Comparison of ENCODE assay signal across 13 mouse cellular contexts in the genomic region with DNA sequence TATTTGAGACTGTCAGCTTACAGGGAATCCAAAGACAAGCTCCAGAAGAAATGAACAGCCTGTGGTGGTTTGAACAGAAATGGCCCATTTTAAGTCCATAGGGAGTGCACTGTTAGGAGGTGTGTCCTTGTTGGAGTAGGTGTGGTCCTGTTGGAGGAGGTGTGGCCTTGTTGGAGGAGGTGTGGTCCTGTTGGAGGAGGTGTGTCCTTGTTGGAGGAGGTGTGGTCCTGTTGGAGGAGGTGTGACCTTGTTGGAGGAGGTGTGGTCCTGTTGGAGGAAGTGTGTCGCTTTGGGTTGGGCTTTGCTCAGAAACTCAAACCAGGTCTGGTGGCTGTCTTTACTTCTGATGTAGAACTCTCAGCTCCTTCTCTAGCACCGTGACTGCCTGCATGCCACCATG. TPM values are rescaled to one million over a fixed set of nuclear protein-coding genes. Genes with fewer than 3 reads are reported as not detected.
DNase-seq lines count a peak whose midpoint lies in the region; ATAC-seq and TF ChIP-seq lines count a peak whose summit lies in the region.
"Had no signal": no experiment of that assay in that cellular context is flagged by ENCODE, and none has a peak within 500 bp of the region (broad histone marks: within the 10 kb centered on the region; RNA-seq: fewer than 3 reads in every experiment).

No protein-coding gene starts in this region.

- H3K4me3 ChIP-seq in MEL (ENCODE audit: control insufficient read depth in 1 of 2, insufficient read depth in 1 of 2, low read depth in 2 of 2, low read length in 2 of 2) = no peak overlapping the region
- H3K4me3 ChIP-seq in liver, postnatal 0 days (ENCODE audit: low read depth, low read length) = no peak overlapping the region
- no peak overlapping the region for H3K4me3 ChIP-seq in stomach, embryonic 15.5 days (replicated peaks)
- no peak overlapping the region for H3K4me3 ChIP-seq in kidney, embryonic 16.5 days (ENCODE audit: low read length)
- no peak overlapping the region for H3K4me3 ChIP-seq in hindbrain, embryonic 14.5 days (replicated peaks; ENCODE audit: low read length)
- no peak overlapping the region for H3K4me3 ChIP-seq in limb, embryonic 10.5 days
- H3K4me3 ChIP-seq: embryonic facial prominence, embryonic 13.5 days; limb, embryonic 15.5 days had no signal

- TF ChIP-seq CTCF in MEL (IDR thresholded peaks at IDR 0.05 in 2 of 3, conservative IDR thresholded peaks at IDR 0.05 in 1 of 3; ENCODE audit: control insufficient read depth in 1 of 3, insufficient read depth in 1 of 3, low read depth in 2 of 3, low read length in 3 of 3, poor library complexity in 1 of 3, severe bottlenecking in 1 of 3) = no peak
- TF ChIP-seq CTCF in liver, postnatal 0 days (IDR thresholded peaks at IDR 0.05; ENCODE audit: low read depth) = no peak

- WGBS in liver, postnatal 0 days (ENCODE audit: insufficient replicate concordance) = 31% methylated on average over 2 of the region's 2 CpGs
- 24% methylated on average over 2 of the region's 2 CpGs for WGBS in stomach, embryonic 15.5 days
- WGBS in kidney, embryonic 16.5 days = 38% methylated on average over 2 of the region's 2 CpGs
- WGBS in hindbrain, embryonic 14.5 days = 57% methylated on average over 2 of the region's 2 CpGs
- 36% methylated on average over 2 of the region's 2 CpGs for WGBS in limb, embryonic 10.5 days

- H3K27ac ChIP-seq in MEL (ENCODE audit: control insufficient read depth, low read depth, low read length) = no peak overlapping the region
- no peak overlapping the region for H3K27ac ChIP-seq in liver, postnatal 0 days (ENCODE audit: low read depth)
- no peak overlapping the region for H3K27ac ChIP-seq in stomach, embryonic 15.5 days
- no peak overlapping the region for H3K27ac ChIP-seq in kidney, embryonic 16.5 days (ENCODE audit: low read length)
- H3K27ac ChIP-seq in hindbrain, embryonic 14.5 days = no peak overlapping the region
- no peak overlapping the region for H3K27ac ChIP-seq in limb, embryonic 10.5 days
- H3K27ac ChIP-seq: embryonic facial prominence, embryonic 13.5 days; limb, embryonic 15.5 days had no signal

- peak; percentile 80 for DNase-seq in MEL (ENCODE audit: low read depth, low spot score)
- peak; percentile 62 for DNase-seq in liver, postnatal 0 days
- no peak for DNase-seq in hindbrain, embryonic 14.5 days (ENCODE audit: low spot score)
- no peak for DNase-seq in limb, embryonic 10.5 days (ENCODE audit: low spot score)
- DNase-seq: cerebellum, adult 2 months; gastrocnemius, postnatal 14 days; heart, postnatal 4 days; midbrain, embryonic 14.5 days had no signal

- TF ChIP-seq POLR2A in MEL (IDR thresholded peaks at IDR 0.05; ENCODE audit: control insufficient read depth in 1 of 2, insufficient read depth in 1 of 2, low read depth in 1 of 2, low read length in 2 of 2, poor library complexity in 1 of 2) = no peak

- H3K9me3 ChIP-seq in MEL (replicated peaks; ENCODE audit: insufficient read depth, low read length) = no peaks in the 10 kb centered on the region
- no peaks in the 10 kb centered on the region for H3K9me3 ChIP-seq in liver, postnatal 0 days (ENCODE audit: low read length)
- no peaks in the 10 kb centered on the region for H3K9me3 ChIP-seq in stomach, embryonic 15.5 days
- no peaks in the 10 kb centered on the region for H3K9me3 ChIP-seq in kidney, embryonic 16.5 days (ENCODE audit: low read length)
- H3K9me3 ChIP-seq in hindbrain, embryonic 14.5 days (ENCODE audit: control insufficient read depth, low read length) = no peaks in the 10 kb centered on the region
- no peaks in the 10 kb centered on the region for H3K9me3 ChIP-seq in limb, embryonic 10.5 days (replicated peaks)
- H3K9me3 ChIP-seq: embryonic facial prominence, embryonic 13.5 days; limb, embryonic 15.5 days had no signal

- no peaks in the 10 kb centered on the region for H3K27me3 ChIP-seq in MEL (ENCODE audit: control insufficient read depth in 1 of 2, insufficient read depth in 2 of 2, low read length in 2 of 2)
- no peaks in the 10 kb centered on the region for H3K27me3 ChIP-seq in liver, postnatal 0 days (ENCODE audit: insufficient read depth, low read length)
- no peaks in the 10 kb centered on the region for H3K27me3 ChIP-seq in stomach, embryonic 15.5 days (replicated peaks)
- no peaks in the 10 kb centered on the region for H3K27me3 ChIP-seq in kidney, embryonic 16.5 days (ENCODE audit: insufficient read depth, low read length)
- no peaks in the 10 kb centered on the region for H3K27me3 ChIP-seq in hindbrain, embryonic 14.5 days (ENCODE audit: control insufficient read depth, insufficient read depth, low read length)
- no peaks in the 10 kb centered on the region for H3K27me3 ChIP-seq in limb, embryonic 10.5 days (ENCODE audit: low read depth, poor library complexity, severe bottlenecking)
- H3K27me3 ChIP-seq: limb, embryonic 15.5 days had no signal

- no peak overlapping the region for H3K9ac ChIP-seq in MEL (ENCODE audit: control insufficient read depth, low read depth, low read length, poor library complexity, severe bottlenecking)
- H3K9ac ChIP-seq in liver, postnatal 0 days (replicated peaks) = no peak overlapping the region
- no peak overlapping the region for H3K9ac ChIP-seq in stomach, embryonic 15.5 days
- no peak overlapping the region for H3K9ac ChIP-seq in kidney, embryonic 16.5 days (replicated peaks; ENCODE audit: low read length)
- no peak overlapping the region for H3K9ac ChIP-seq in hindbrain, embryonic 14.5 days
- H3K9ac ChIP-seq: embryonic facial prominence, embryonic 13.5 days; limb, embryonic 15.5 days had no signal

- TF ChIP-seq RAD21 in MEL (IDR thresholded peaks at IDR 0.05; ENCODE audit: low read depth, low read length) = no peak

- peaks cover 0 to 5% of the 10 kb centered on the region in 2 experiments; a peak in 2 of 4 replicates for H3K4me1 ChIP-seq in MEL (ENCODE audit: control insufficient read depth in 1 of 2, insufficient read depth in 2 of 2, low read length in 2 of 2)
- 0 out of 2 replicates have a peak, but pooled peaks cover 5% of the 10 kb centered on the region for H3K4me1 ChIP-seq in liver, postnatal 0 days (ENCODE audit: insufficient read depth)
- no peaks in the 10 kb centered on the region for H3K4me1 ChIP-seq in stomach, embryonic 15.5 days
- H3K4me1 ChIP-seq in kidney, embryonic 16.5 days (ENCODE audit: insufficient read depth, low read length) = peaks cover 5% of the 10 kb centered on the region; the same call in 1 of the 2 replicates
- peaks cover 6% of the 10 kb centered on the region; the same call in 1 of the 2 replicates for H3K4me1 ChIP-seq in hindbrain, embryonic 14.5 days (replicated peaks; ENCODE audit: control insufficient read depth, insufficient read depth, low read length)
- peaks cover 7% of the 10 kb centered on the region; the same call in 1 of the 2 replicates for H3K4me1 ChIP-seq in limb, embryonic 10.5 days
- H3K4me1 ChIP-seq: limb, embryonic 15.5 days had no signal

- ATAC-seq in erythroid progenitor cell, adult 5-6 weeks (replicated peaks; ENCODE audit: low FRiP score, poor library complexity, severe bottlenecking) = peak; percentile 84
- peak; percentile 91 for ATAC-seq in liver, postnatal 0 days
- ATAC-seq in stomach, embryonic 15.5 days (ENCODE audit: insufficient read depth, low FRiP score, low read depth) = peak; percentile 50; the same call in 1 of the 2 replicates
- ATAC-seq in kidney, embryonic 16.5 days (ENCODE audit: low FRiP score, low TSS enrichment) = no peak
- no peak for ATAC-seq in hindbrain, embryonic 14.5 days (ENCODE audit: low FRiP score)

- H3K4me2 ChIP-seq in liver, postnatal 0 days (ENCODE audit: low read depth, low read length) = no peak overlapping the region
- H3K4me2 ChIP-seq in stomach, embryonic 15.5 days = no peak overlapping the region
- H3K4me2 ChIP-seq in kidney, embryonic 16.5 days (replicated peaks; ENCODE audit: low read depth, low read length) = no peak overlapping the region
- H3K4me2 ChIP-seq in hindbrain, embryonic 14.5 days (replicated peaks) = no peak overlapping the region
- H3K4me2 ChIP-seq: embryonic facial prominence, embryonic 13.5 days; limb, embryonic 15.5 days had no signal

- H3K36me3 ChIP-seq in MEL (ENCODE audit: control insufficient read depth in 1 of 2, insufficient read depth in 2 of 2, low read length in 2 of 2) = no peaks in the 10 kb centered on the region; a peak in 1 of 4 replicates
- no peaks in the 10 kb centered on the region for H3K36me3 ChIP-seq in liver, postnatal 0 days (replicated peaks; ENCODE audit: insufficient read depth, low read length)
- no peaks in the 10 kb centered on the region for H3K36me3 ChIP-seq in stomach, embryonic 15.5 days
- H3K36me3 ChIP-seq in kidney, embryonic 16.5 days (ENCODE audit: insufficient read depth, low read length) = no peaks in the 10 kb centered on the region
- no peaks in the 10 kb centered on the region for H3K36me3 ChIP-seq in hindbrain, embryonic 14.5 days (replicated peaks; ENCODE audit: control insufficient read depth, insufficient read depth)
- no peaks in the 10 kb centered on the region for H3K36me3 ChIP-seq in limb, embryonic 10.5 days
- H3K36me3 ChIP-seq: embryonic facial prominence, embryonic 13.5 days; limb, embryonic 15.5 days had no signal

- no peaks in the 10 kb centered on the region for H3K79me2 ChIP-seq in MEL (ENCODE audit: control insufficient read depth, insufficient read depth, low read length, poor library complexity)

- TF ChIP-seq EP300 in MEL (IDR thresholded peaks at IDR 0.05; ENCODE audit: low read depth in 1 of 2, low read length in 2 of 2) = no peak
- TF ChIP-seq EP300 in liver, postnatal 0 days (IDR thresholded peaks at IDR 0.05; ENCODE audit: low read depth) = no peak

TF ChIP-seq in MEL, 35 proteins besides CTCF, POLR2A, EP300 and RAD21:
- TF ChIP-seq ELF1 (IDR thresholded peaks at IDR 0.05; ENCODE audit: low read depth, low read length) = 0 out of 2 replicates have a peak, but pooled peaks have one; percentile 8
- no peak for TF ChIP-seq MYB (IDR thresholded peaks at IDR 0.05; ENCODE audit: low read depth, low read length)
- no peak for TF ChIP-seq MYC (IDR thresholded peaks at IDR 0.05; ENCODE audit: low read depth, low read length)

RNA-seq across cellular contexts. Expression of gene Parp11, which starts 48.6 kb away (rescaled TPM):
- total RNA-seq in MEL (2012; rRNA removed) = 4.9 and 5.9 TPM in 2 replicates
- 1 to 10 TPM in 1 of 2 experiments, not detected in 1; 8.2 TPM for polyA plus RNA-seq in MEL (2012; ENCODE audit: insufficient read depth in 1 of 2, insufficient read length in 2 of 2, low read depth in 1 of 2, low replicate concordance in 2 of 2, missing spikeins in 1 of 2)
- 38.2 and 49.9 TPM in 2 replicates for total RNA-seq in erythroid progenitor cell, adult 5-6 weeks (2015; ENCODE audit: low replicate concordance)
- total RNA-seq in erythroid progenitor cell, adult 5-6 weeks (2017; ENCODE audit: low replicate concordance) = 58.1 and 84.8 TPM in 2 replicates
- polyA plus RNA-seq in liver, postnatal 0 days (2015; fragmentation: Nextera tagmentation; extraction: Ambion mirVana) = 5.5 and 5.8 TPM in 2 replicates
- 19.0 and 23.8 TPM in 2 replicates for polyA plus RNA-seq in stomach, embryonic 15.5 days (2015; fragmentation: Nextera tagmentation; extraction: Ambion mirVana)
- 23.9 and 25.6 TPM in 2 replicates for polyA plus RNA-seq in kidney, embryonic 16.5 days (2015; fragmentation: Nextera tagmentation; extraction: Ambion mirVana)
- 85.8 and 95.7 TPM in 2 replicates for polyA plus RNA-seq in hindbrain, embryonic 14.5 days (2014; fragmentation: Nextera tagmentation; extraction: Ambion mirVana)
- polyA plus RNA-seq in limb, embryonic 10.5 days (2016; fragmentation: Nextera tagmentation; extraction: Ambion mirVana) = 25.9 and 29.6 TPM in 2 replicates

Comparison
In these comparisons a context has a peak if more than half of its experiments do, and no peak if none do; other contexts are left out.
1. DNase-seq: peak in MEL (single experiment) and liver, postnatal 0 days (single experiment); none in hindbrain, embryonic 14.5 days (single experiment) and limb, embryonic 10.5 days (single experiment).
2. ATAC-seq: peak in erythroid progenitor cell, adult 5-6 weeks (single experiment), liver, postnatal 0 days (single experiment) and stomach, embryonic 15.5 days (single experiment); none in kidney, embryonic 16.5 days (single experiment) and hindbrain, embryonic 14.5 days (single experiment).